Mouse (Mus musculus) MEL (cell line): ENCODE measurements around the gene Arfip1.

Experiments used
- CHD2 ChIP-seq: IDR thresholded peaks from 2 replicates; pipeline ENCODE4 v1.6.1; 2011; ENCODE audit warnings: low read length, improper control_type of control experiment
- CTCF ChIP-seq, 3 experiments: IDR thresholded peaks in 2 of 3; conservative IDR thresholded peaks in 1 of 3; 2 replicates each; pipeline ENCODE4 v1.5.1; 2011 to 2012; ENCODE audit warnings: low read length in 3 of 3, low read depth in 2 of 3, mild to moderate bottlenecking in 2 of 3, improper control_type of control experiment in 1 of 3, inconsistent platforms in 1 of 3, mixed read lengths in 1 of 3, moderate library complexity in 1 of 3; ENCODE audit not compliant: control insufficient read depth in 1 of 3, insufficient read depth in 1 of 3, poor library complexity in 1 of 3, severe bottlenecking in 1 of 3
- EP300 ChIP-seq, 2 experiments: IDR thresholded peaks; 2 replicates each; pipeline ENCODE4 v1.6.1; 2011; ENCODE audit warnings: improper control_type of control experiment in 2 of 2, low read length in 2 of 2, low read depth in 1 of 2, mild to moderate bottlenecking in 1 of 2
- GATA1 ChIP-seq: IDR thresholded peaks from 2 replicates; pipeline ENCODE4 v1.6.1; 2011; ENCODE audit warnings: low read depth, low read length, improper control_type of control experiment
- HCFC1 ChIP-seq: IDR thresholded peaks from 2 replicates; pipeline ENCODE4 v1.6.1; 2012; ENCODE audit warnings: low read depth, mild to moderate bottlenecking, inconsistent platforms, low read length, improper control_type of control experiment, moderate library complexity
- MAX ChIP-seq: IDR thresholded peaks from 2 replicates; pipeline ENCODE4 v1.6.1; 2011; ENCODE audit warnings: low read length, improper control_type of control experiment
- MXI1 ChIP-seq: IDR thresholded peaks from 2 replicates; pipeline ENCODE4 v1.6.1; 2011; ENCODE audit warnings: mild to moderate bottlenecking, low read depth, low read length, improper control_type of control experiment
- NRF1 ChIP-seq: IDR thresholded peaks from 2 replicates; pipeline ENCODE4 v1.6.1; 2014; ENCODE audit warnings: low read depth, mild to moderate bottlenecking, inconsistent platforms, low read length, improper control_type of control experiment, moderate library complexity; ENCODE audit not compliant: poor library complexity, insufficient read depth, severe bottlenecking
- POLR2A ChIP-seq, 2 experiments: IDR thresholded peaks; 2 replicates each; pipeline ENCODE4 v1.6.1; 2011 to 2012; ENCODE audit warnings: low read length in 2 of 2, mild to moderate bottlenecking in 2 of 2, control low read depth in 1 of 2, improper control_type of control experiment in 1 of 2, low read depth in 1 of 2, moderate library complexity in 1 of 2; ENCODE audit not compliant: control insufficient read depth in 1 of 2, insufficient read depth in 1 of 2, poor library complexity in 1 of 2
- ZMIZ1 ChIP-seq: IDR thresholded peaks from 2 replicates; pipeline ENCODE4 v1.6.1; 2012; ENCODE audit warnings: low read depth, mild to moderate bottlenecking, inconsistent platforms, low read length, improper control_type of control experiment, moderate library complexity

DNA sequence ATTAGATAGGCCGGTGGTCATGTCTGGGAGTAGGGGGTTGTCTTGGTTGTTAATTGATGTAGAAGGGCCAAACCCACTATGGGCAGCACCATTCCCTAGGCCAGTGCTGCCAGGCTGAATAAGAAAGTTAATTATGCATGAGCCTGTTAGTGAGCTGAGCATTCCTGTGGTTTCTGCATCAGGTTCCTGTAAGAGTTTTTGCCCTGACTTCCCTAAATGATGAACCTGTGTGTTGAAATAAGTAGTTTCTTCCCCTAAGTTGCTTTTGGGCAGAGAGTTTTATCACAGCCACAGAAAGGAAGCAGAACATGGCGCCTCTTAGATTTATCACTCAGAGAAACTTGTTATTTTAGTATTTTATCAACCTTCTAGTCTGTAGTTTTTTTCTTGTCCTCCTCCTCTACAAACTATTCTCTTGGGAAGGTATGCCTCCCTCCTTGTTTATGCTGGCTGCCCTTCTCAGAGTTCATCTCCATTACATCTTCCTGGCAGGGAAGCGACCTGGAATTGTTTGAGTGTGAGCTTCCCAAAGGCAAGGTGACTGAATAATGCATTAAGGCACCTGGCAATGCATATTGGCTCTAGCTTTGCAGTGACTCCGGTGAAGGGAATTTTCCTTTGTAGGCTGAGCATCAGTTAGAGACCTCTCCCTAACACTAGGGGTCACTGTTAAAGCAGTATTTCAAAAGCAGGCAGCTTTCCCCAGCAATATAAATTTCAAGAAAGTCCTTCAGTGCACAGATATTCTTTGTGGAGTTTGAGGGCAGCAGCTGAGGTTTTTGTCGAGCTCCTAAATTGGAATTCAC lies 32.8 kb upstream of the Arfip1 start:
- TF ChIP-seq MAX (no peak), NRF1 (no peak), HCFC1 (no peak), POLR2A (IDR thresholded peaks at IDR 0.05; ENCODE audit: control insufficient read depth in 1 of 2, insufficient read depth in 1 of 2, low read depth in 1 of 2, low read length in 2 of 2, poor library complexity in 1 of 2) (no peak), ZMIZ1 (no peak), CTCF (IDR thresholded peaks at IDR 0.05 in 2 of 3, conservative IDR thresholded peaks at IDR 0.05 in 1 of 3; ENCODE audit: control insufficient read depth in 1 of 3, insufficient read depth in 1 of 3, low read depth in 2 of 3, low read length in 3 of 3, poor library complexity in 1 of 3, severe bottlenecking in 1 of 3) (peak; percentile 16 to 73 (median 68); a peak in 4 of 6 replicates), GATA1 (peak; percentile 79), CHD2 (no peak), EP300 (IDR thresholded peaks at IDR 0.05; ENCODE audit: low read depth in 1 of 2, low read length in 2 of 2) (peak; percentile 55 to 74), MXI1 (no peak)
